Comparison of ENCODE assay signal across 11 mouse cellular contexts in genomic region chr15:85684875-85685274, GRCm38 (mm10). TPM values are rescaled to one million over a fixed set of nuclear protein-coding genes. Genes with fewer than 3 reads are reported as not detected.
DNase-seq lines count a peak whose midpoint lies in the region; ATAC-seq and TF ChIP-seq lines count a peak whose summit lies in the region.
"Had no signal": no experiment of that assay in that cellular context is flagged by ENCODE, and none has a peak within 500 bp of the region (broad histone marks: within the 10 kb centered on the region; RNA-seq: fewer than 3 reads in every experiment).

No protein-coding gene starts in this region.

- peaks cover 15% of the 10 kb centered on the region for H3K79me2 ChIP-seq in heart, adult 2 months (replicated peaks; ENCODE audit: control insufficient read depth, insufficient read depth, low read length)

- TF ChIP-seq EP300 in heart, adult 2 months (IDR thresholded peaks at IDR 0.05; ENCODE audit: insufficient read depth, low read depth, low read length) = 0 out of 2 replicates have a peak, but pooled peaks have one; percentile 30

- H3K9ac ChIP-seq in heart, adult 2 months (ENCODE audit: low read depth, low read length) = peak overlapping the region; percentile 21; the same call in 1 of the 2 replicates
- H3K9ac ChIP-seq in heart, embryonic 11.5 days (ENCODE audit: low read depth, low read length) = no peak overlapping the region
- no peak overlapping the region for H3K9ac ChIP-seq in limb, embryonic 15.5 days
- H3K9ac ChIP-seq in intestine, postnatal 0 days (ENCODE audit: low read depth, low read length) = no peak overlapping the region
- H3K9ac ChIP-seq in midbrain, embryonic 11.5 days (ENCODE audit: low read length) = no peak overlapping the region

- H3K27me3 ChIP-seq in heart, adult 2 months (ENCODE audit: control insufficient read depth, insufficient read depth, low read length) = no peaks in the 10 kb centered on the region
- no peaks in the 10 kb centered on the region; the same call in 1 of the 2 replicates for H3K27me3 ChIP-seq in heart, embryonic 11.5 days (ENCODE audit: control insufficient read depth, insufficient read depth, low read length)
- no peaks in the 10 kb centered on the region for H3K27me3 ChIP-seq in limb, embryonic 15.5 days
- peaks cover 12% of the 10 kb centered on the region; the same call in 1 of the 2 replicates for H3K27me3 ChIP-seq in limb, embryonic 10.5 days (ENCODE audit: low read depth, poor library complexity, severe bottlenecking)
- no peaks in the 10 kb centered on the region for H3K27me3 ChIP-seq in intestine, postnatal 0 days (replicated peaks; ENCODE audit: control insufficient read depth, insufficient read depth, low read length)
- peaks cover 4% of the 10 kb centered on the region for H3K27me3 ChIP-seq in midbrain, embryonic 11.5 days (ENCODE audit: control insufficient read depth, insufficient read depth, low read length)
- H3K27me3 ChIP-seq: neural tube, embryonic 12.5 days had no signal

- no peak for TF ChIP-seq CTCF in heart, adult 2 months (IDR thresholded peaks at IDR 0.05)
- TF ChIP-seq CTCF in intestine, postnatal 0 days (IDR thresholded peaks at IDR 0.05; ENCODE audit: low read depth) = no peak
- no peak for TF ChIP-seq CTCF in olfactory bulb, adult 2 months (IDR thresholded peaks at IDR 0.05; ENCODE audit: insufficient read depth, low read depth, low read length)

- no peak for TF ChIP-seq POLR2A in heart, adult 2 months (IDR thresholded peaks at IDR 0.05; ENCODE audit: insufficient read depth, low read depth, low read length)
- no peak for TF ChIP-seq POLR2A in olfactory bulb, adult 2 months (IDR thresholded peaks at IDR 0.05; ENCODE audit: insufficient read depth, low read depth, low read length)

- H3K4me3 ChIP-seq in heart, adult 2 months = peak overlapping the region; percentile 35
- H3K4me3 ChIP-seq in heart, embryonic 11.5 days (ENCODE audit: low read depth, low read length) = no peak overlapping the region
- H3K4me3 ChIP-seq in limb, embryonic 15.5 days = no peak overlapping the region
- H3K4me3 ChIP-seq in limb, embryonic 10.5 days = no peak overlapping the region
- no peak overlapping the region for H3K4me3 ChIP-seq in intestine, postnatal 0 days (ENCODE audit: low read depth, low read length)
- H3K4me3 ChIP-seq in olfactory bulb, adult 2 months (ENCODE audit: insufficient read depth, low read depth, low read length) = peak overlapping the region; percentile 20
- no peak overlapping the region for H3K4me3 ChIP-seq in midbrain, embryonic 11.5 days (ENCODE audit: low read depth, low read length)
- H3K4me3 ChIP-seq: neural tube, embryonic 12.5 days had no signal

- ATAC-seq in heart, embryonic 11.5 days (replicated peaks; ENCODE audit: insufficient number of reproducible peaks, low FRiP score, low TSS enrichment) = no peak
- no peak for ATAC-seq in limb, embryonic 15.5 days (ENCODE audit: insufficient number of reproducible peaks, low FRiP score, low TSS enrichment, low read depth)
- ATAC-seq in intestine, postnatal 0 days = peak; percentile 44; the same call in 1 of the 2 replicates
- no peak for ATAC-seq in midbrain, embryonic 11.5 days (ENCODE audit: low FRiP score)

- peak in 1 of 2 experiments; percentile 64 for DNase-seq in heart, adult 2 months
- DNase-seq in limb, embryonic 10.5 days (ENCODE audit: low spot score) = no peak
- DNase-seq in right cerebral cortex, adult 18-20 months = no peak
- DNase-seq in midbrain, embryonic 11.5 days (ENCODE audit: low spot score, missing footprints) = no peak
- DNase-seq: cerebellum, postnatal 36 days had no signal

- intact Hi-C loops in heart, adult 2 months (cut with DNase I) = loop anchor here (2.0 kb wide), 1 partner anchor 16 kb away; no protein-coding TSS in a partner anchor

- no peak overlapping the region for H3K4me2 ChIP-seq in heart, embryonic 11.5 days
- H3K4me2 ChIP-seq in limb, embryonic 15.5 days = no peak overlapping the region
- no peak overlapping the region for H3K4me2 ChIP-seq in intestine, postnatal 0 days (replicated peaks; ENCODE audit: low read depth)
- no peak overlapping the region for H3K4me2 ChIP-seq in midbrain, embryonic 11.5 days
- H3K4me2 ChIP-seq: liver, embryonic 11.5 days; neural tube, embryonic 12.5 days had no signal

- WGBS in heart, adult 2 months = 30% methylated on average over 5 of the region's 5 CpGs
- WGBS in heart, embryonic 11.5 days (ENCODE audit: insufficient replicate concordance) = 67% methylated on average over 5 of the region's 5 CpGs
- WGBS in limb, embryonic 15.5 days = 59% methylated on average over 5 of the region's 5 CpGs
- WGBS in limb, embryonic 10.5 days = 76% methylated on average over 5 of the region's 5 CpGs
- 53% methylated on average over 5 of the region's 5 CpGs for WGBS in intestine, postnatal 0 days
- 24% methylated on average over 5 of the region's 5 CpGs for WGBS in olfactory bulb, adult 2 months
- WGBS in midbrain, embryonic 11.5 days = 78% methylated on average over 5 of the region's 5 CpGs

- H3K4me1 ChIP-seq in heart, adult 2 months (ENCODE audit: control insufficient read depth, insufficient read depth, low read length) = peaks cover 56% of the 10 kb centered on the region
- H3K4me1 ChIP-seq in heart, embryonic 11.5 days (ENCODE audit: control insufficient read depth, insufficient read depth, low read length) = 0 out of 2 replicates have a peak, but pooled peaks cover 4% of the 10 kb centered on the region
- H3K4me1 ChIP-seq in limb, embryonic 15.5 days = peaks cover 80% of the 10 kb centered on the region
- peaks cover 34% of the 10 kb centered on the region for H3K4me1 ChIP-seq in limb, embryonic 10.5 days
- H3K4me1 ChIP-seq in intestine, postnatal 0 days (replicated peaks; ENCODE audit: control insufficient read depth, insufficient read depth, low read length) = peaks cover 4% of the 10 kb centered on the region; the same call in 1 of the 2 replicates
- H3K4me1 ChIP-seq in olfactory bulb, adult 2 months (ENCODE audit: control insufficient read depth, insufficient read depth, low read length) = peaks cover 60% of the 10 kb centered on the region
- no peaks in the 10 kb centered on the region; the same call in 1 of the 2 replicates for H3K4me1 ChIP-seq in midbrain, embryonic 11.5 days (ENCODE audit: control insufficient read depth, insufficient read depth, low read length)

- no peaks in the 10 kb centered on the region for H3K9me3 ChIP-seq in heart, embryonic 11.5 days (replicated peaks; ENCODE audit: control insufficient read depth, low read length)
- no peaks in the 10 kb centered on the region for H3K9me3 ChIP-seq in limb, embryonic 15.5 days
- no peaks in the 10 kb centered on the region for H3K9me3 ChIP-seq in limb, embryonic 10.5 days (replicated peaks)
- no peaks in the 10 kb centered on the region for H3K9me3 ChIP-seq in intestine, postnatal 0 days (ENCODE audit: control insufficient read depth)
- no peaks in the 10 kb centered on the region for H3K9me3 ChIP-seq in midbrain, embryonic 11.5 days (ENCODE audit: control insufficient read depth, low read length)
- H3K9me3 ChIP-seq: neural tube, embryonic 12.5 days had no signal

- H3K27ac ChIP-seq in heart, adult 2 months = peak overlapping the region; percentile 89
- H3K27ac ChIP-seq in heart, embryonic 11.5 days (ENCODE audit: low read depth, low read length) = no peak overlapping the region
- peak overlapping the region; percentile 92 for H3K27ac ChIP-seq in limb, embryonic 15.5 days
- no peak overlapping the region for H3K27ac ChIP-seq in limb, embryonic 10.5 days
- H3K27ac ChIP-seq in intestine, postnatal 0 days (ENCODE audit: low read depth, low read length) = no peak overlapping the region
- peak overlapping the region; percentile 67 for H3K27ac ChIP-seq in olfactory bulb, adult 2 months (ENCODE audit: insufficient read depth, low read depth, low read length)
- no peak overlapping the region for H3K27ac ChIP-seq in midbrain, embryonic 11.5 days (ENCODE audit: low read depth, low read length)
- H3K27ac ChIP-seq: neural tube, embryonic 12.5 days had no signal

- peaks cover 71% of the 10 kb centered on the region for H3K36me3 ChIP-seq in heart, adult 2 months (ENCODE audit: control insufficient read depth, insufficient read depth, low read length)
- no peaks in the 10 kb centered on the region for H3K36me3 ChIP-seq in heart, embryonic 11.5 days (ENCODE audit: control insufficient read depth, insufficient read depth, low read length)
- H3K36me3 ChIP-seq in limb, embryonic 15.5 days = peaks cover 54% of the 10 kb centered on the region
- H3K36me3 ChIP-seq in limb, embryonic 10.5 days = no peaks in the 10 kb centered on the region
- H3K36me3 ChIP-seq in intestine, postnatal 0 days (ENCODE audit: control insufficient read depth, insufficient read depth) = peaks cover 23% of the 10 kb centered on the region
- H3K36me3 ChIP-seq in midbrain, embryonic 11.5 days (ENCODE audit: control insufficient read depth, insufficient read depth, low read length) = no peaks in the 10 kb centered on the region

RNA-seq across cellular contexts. Expression of gene Ppara, which starts 49.9 kb away (rescaled TPM):
- 10 to 100 TPM; 53.1 to 60.7 TPM for total RNA-seq in heart, adult 2 months (2021)
- 12.9 and 25.4 TPM in 2 replicates for polyA plus RNA-seq in heart, adult 2 months (2012; rRNA removed)
- polyA plus RNA-seq in heart, embryonic 11.5 days (2014; fragmentation: Nextera tagmentation; extraction: Ambion mirVana) = 1.7 and 2.8 TPM in 2 replicates
- polyA plus RNA-seq in limb, embryonic 15.5 days (2015; fragmentation: Nextera tagmentation; extraction: Ambion mirVana) = 1.7 and 4.8 TPM in 2 replicates
- 0.16 and 0.45 TPM in 2 replicates for polyA plus RNA-seq in limb, embryonic 10.5 days (2016; fragmentation: Nextera tagmentation; extraction: Ambion mirVana)
- 14.3 and 21.0 TPM in 2 replicates for polyA plus RNA-seq in intestine, postnatal 0 days (2015; fragmentation: Nextera tagmentation; extraction: Ambion mirVana)
- not detected in 2 replicates for polyA plus RNA-seq in olfactory bulb, adult 2 months (2012; ENCODE audit: insufficient read depth, insufficient read length, low replicate concordance, missing spikeins)
- 0.62 and 0.92 TPM in 2 replicates for polyA plus RNA-seq in midbrain, embryonic 11.5 days (2014; fragmentation: Nextera tagmentation; extraction: Ambion mirVana)

Comparison
In these comparisons a context has a peak if more than half of its experiments do, and no peak if none do; other contexts are left out.
1. H3K27ac ChIP-seq: peak in heart, adult 2 months (single experiment), limb, embryonic 15.5 days (single experiment) and olfactory bulb, adult 2 months (single experiment); none in heart, embryonic 11.5 days (single experiment), limb, embryonic 10.5 days (single experiment), intestine, postnatal 0 days (single experiment) and midbrain, embryonic 11.5 days (single experiment).
2. H3K4me3 ChIP-seq: peak in heart, adult 2 months (single experiment) and olfactory bulb, adult 2 months (single experiment); none in heart, embryonic 11.5 days (single experiment), limb, embryonic 15.5 days (single experiment), limb, embryonic 10.5 days (single experiment), intestine, postnatal 0 days (single experiment) and midbrain, embryonic 11.5 days (single experiment).